Mouse (Mus musculus) left cerebral cortex, postnatal 25 days (tissue): ENCODE data around the gene Gm47995. TPM values are rescaled to one million over a fixed set of nuclear protein-coding genes. Genes with fewer than 3 reads are reported as not detected.
"Not testable (repeated sequence)": the region's sequence is repeated elsewhere in the genome, so short reads cannot be mapped to it uniquely, and the experiment has no call there.

Experiments
- DNase-seq, 2 experiments: peaks; one replicate each; pipeline ENCODE4 v3.0.0; 2022; ENCODE audit warnings: low spot score in 2 of 2, mixed read lengths in 1 of 2
- intact Hi-C: fragments of 180-260 bp; cut with DNase I; formaldehyde crosslinking; loops from one replicate; pipeline ENCODE4 v1.15.1; 2025
- total RNA-seq, 2 experiments: library from RNA; stranded (reverse); gene quantifications; 2 replicates each; pipeline ENCODE4 v1.2.3; 2021

Gm47995 gene
- not detected for total RNA-seq

GRCm38 (mm10) chr1:151198120-151198519 lies at the start of gene Gm47995:
Gene Gm47995 (plus strand): TSS chr1:151198448.
- DNase-seq, intact Hi-C loops: not testable (repeated sequence)

- intact Hi-C loops: no loop called here
- no peak for DNase-seq
These were observed 48.0 kb upstream of the Gm47995 start for GRCm38 (mm10) chr1:151150211-151150610.

- intact Hi-C loops: no loop called here
- DNase-seq: no peak
These were observed 47.2 kb upstream of the Gm47995 start for GRCm38 (mm10) chr1:151151089-151151488.

GRCm38 (mm10) chr1:151153056-151153652 lies 45.1 kb upstream of the Gm47995 start:
- no peak for DNase-seq
- intact Hi-C loops: no loop called here

GRCm38 (mm10) chr1:151154131-151154530 lies 44.1 kb upstream of the Gm47995 start:
- intact Hi-C loops: not testable (repeated sequence)

GRCm38 (mm10) chr1:151156129-151156528 lies 42.1 kb upstream of the Gm47995 start:
- no peak for DNase-seq
- intact Hi-C loops: no loop called here

More at GRCm38 (mm10) chr1:151154131-151154530, 44.1 kb upstream of the Gm47995 start:
- DNase-seq: not testable (repeated sequence)

- DNase-seq: no peak
- intact Hi-C loops: no loop called here
These were observed 41.2 kb upstream of the Gm47995 start for GRCm38 (mm10) chr1:151156777-151157632.

GRCm38 (mm10) chr1:151157963-151158856 lies 40.0 kb upstream of the Gm47995 start:
- intact Hi-C loops: no loop called here
- no peak for DNase-seq

- DNase-seq: no peak
- intact Hi-C loops: no loop called here
These were observed 39.3 kb upstream of the Gm47995 start for GRCm38 (mm10) chr1:151158857-151159510.

- intact Hi-C loops: loop anchor here (5.0 kb wide), 1 partner anchor 84 kb away; no protein-coding TSS in a partner anchor
These were observed 32.2 kb upstream of the Gm47995 start for GRCm38 (mm10) chr1:151166031-151166430.

GRCm38 (mm10) chr1:151167297-151168047 lies 30.8 kb upstream of the Gm47995 start:
- peak in 1 of 2 experiments; percentile 18 for DNase-seq
- intact Hi-C loops: loop anchor here (5.0 kb wide), 1 partner anchor 85 kb away; no protein-coding TSS in a partner anchor

More at GRCm38 (mm10) chr1:151166031-151166430, 32.2 kb upstream of the Gm47995 start:
- no peak for DNase-seq

GRCm38 (mm10) chr1:151168637-151169036 lies 29.6 kb upstream of the Gm47995 start:
- DNase-seq: no peak
- intact Hi-C loops: loop anchor here (5.0 kb wide), 1 partner anchor 86 kb away; no protein-coding TSS in a partner anchor

GRCm38 (mm10) chr1:151171572-151172461 lies 26.4 kb upstream of the Gm47995 start:
- intact Hi-C loops: loop anchor here (5.0 kb wide), 2 partner anchors 45 to 170 kb away; partner anchors contain the start of gene Ivns1abp
- DNase-seq: peak in 1 of 2 experiments; percentile 74

- intact Hi-C loops: no loop called here
- DNase-seq: peak in 1 of 2 experiments; percentile 35
These were observed 21.0 kb upstream of the Gm47995 start for GRCm38 (mm10) chr1:151177030-151177936.

- DNase-seq: no peak
- intact Hi-C loops: no loop called here
These were observed 20.3 kb upstream of the Gm47995 start for GRCm38 (mm10) chr1:151177937-151178271.

GRCm38 (mm10) chr1:151178505-151179083 lies 19.7 kb upstream of the Gm47995 start:
- intact Hi-C loops: no loop called here
- no peak for DNase-seq
